ENCODE assay signal across 9 mouse cellular contexts in genomic region chr4:151275292-151275691, GRCm38 (mm10).
DNase-seq lines count a peak whose midpoint lies in the region; ATAC-seq and TF ChIP-seq lines count a peak whose summit lies in the region.
"Had no signal": no experiment of that assay in that cellular context is flagged by ENCODE, and none has a peak within 500 bp of the region (broad histone marks: within the 10 kb centered on the region; RNA-seq: fewer than 3 reads in every experiment).

No protein-coding gene starts in this region.

- H3K4me3 ChIP-seq in intestine, postnatal 0 days (ENCODE audit: low read depth, low read length), result no peak overlapping the region

- no peak for ATAC-seq in intestine, postnatal 0 days

- DNase-seq in gastrocnemius, postnatal 14 days, result peak; percentile 39
- no peak for DNase-seq in gastrocnemius, postnatal 36 days
- DNase-seq in adrenal gland, adult 2 months, result peak; percentile 74
- DNase-seq in frontal cortex, postnatal 10 days (ENCODE audit: low spot score in 2 of 2), result peak; percentile 54 to 61
- peak; percentile 49 to 82 for DNase-seq in left cerebral cortex, adult 8-10 months (ENCODE audit: low spot score in 2 of 2)
- no peak for DNase-seq in c-Kit-positive CD71-positive TER-119-positive erythroid progenitor cells, embryonic 14.5 days (ENCODE audit: low spot score)
- DNase-seq in thymus, postnatal 25 days, result no peak

- H3K9ac ChIP-seq in intestine, postnatal 0 days (ENCODE audit: low read depth, low read length), result no peak overlapping the region
- H3K9ac ChIP-seq: liver, embryonic 14.5 days had no signal

- no peaks in the 10 kb centered on the region for H3K9me3 ChIP-seq in intestine, postnatal 0 days (ENCODE audit: control insufficient read depth)

- H3K4me1 ChIP-seq in intestine, postnatal 0 days (replicated peaks; ENCODE audit: control insufficient read depth, insufficient read depth, low read length), result no peaks in the 10 kb centered on the region

- H3K4me2 ChIP-seq in intestine, postnatal 0 days (replicated peaks; ENCODE audit: low read depth), result no peak overlapping the region

- H3K27ac ChIP-seq in intestine, postnatal 0 days (ENCODE audit: low read depth, low read length), result no peak overlapping the region
- H3K27ac ChIP-seq: liver, embryonic 14.5 days had no signal

- intact Hi-C loops in gastrocnemius, postnatal 14 days (cut with DNase I; ENCODE audit: low total_unique reads), result no loop called here
- intact Hi-C loops in gastrocnemius, postnatal 36 days (cut with DNase I), result no loop called here

- no peaks in the 10 kb centered on the region for H3K36me3 ChIP-seq in intestine, postnatal 0 days (ENCODE audit: control insufficient read depth, insufficient read depth)

- no peaks in the 10 kb centered on the region for H3K27me3 ChIP-seq in intestine, postnatal 0 days (replicated peaks; ENCODE audit: control insufficient read depth, insufficient read depth, low read length)

- no peak for TF ChIP-seq CTCF in intestine, postnatal 0 days (IDR thresholded peaks at IDR 0.05; ENCODE audit: low read depth)

- WGBS in intestine, postnatal 0 days, result 64% methylated on average over 13 of the region's 13 CpGs

Comparison
In these comparisons a context has a peak if more than half of its experiments do, and no peak if none do; other contexts are left out.
1. DNase-seq: peak in gastrocnemius, postnatal 14 days (single experiment), adrenal gland, adult 2 months (single experiment), frontal cortex, postnatal 10 days (2 of 2) and left cerebral cortex, adult 8-10 months (2 of 2); none in gastrocnemius, postnatal 36 days (0 of 2), c-Kit-positive CD71-positive TER-119-positive erythroid progenitor cells, embryonic 14.5 days (single experiment) and thymus, postnatal 25 days (single experiment).